Mouse (Mus musculus) testis, adult 2 months (tissue): ENCODE measurements at regions not wholly inside any gene's neighbourhood (a gene's known extent, or its start where the extent isn't known, plus 50 kb on each side); places are given as distances from the start of the nearest gene placed in this dataset.

Experiments
- CTCF ChIP-seq: fragments of 200-500 bp; IDR thresholded peaks from 2 replicates; pipeline ENCODE4 v1.5.1; 2012; ENCODE audit warnings: low read depth, mild to moderate bottlenecking, inconsistent platforms, low read length, moderate library complexity; ENCODE audit not compliant: control insufficient read depth, insufficient read depth, insufficient replicate concordance
- POLR2A ChIP-seq: fragments of 200-500 bp; IDR thresholded peaks from 2 replicates; pipeline ENCODE4 v1.6.1; 2012; ENCODE audit warnings: low read depth, mild to moderate bottlenecking, inconsistent platforms, low read length, moderate library complexity; ENCODE audit not compliant: control insufficient read depth

GRCm38 (mm10) chr1:193894072-193894471, 524.0 kb upstream of the Camk1g start:
- TF ChIP-seq CTCF (no peak), POLR2A (no peak)
